Mouse (Mus musculus) cerebellum, adult (tissue): ENCODE measurements around the gene Krt82.

Experiments used
- ATAC-seq: cut with Nextera tagmentation; 2 replicates; pipeline ENCODE4 v1.9.2; 2017; ENCODE audit warnings: mild to moderate bottlenecking, moderate library complexity, mixed read lengths; ENCODE audit not compliant: insufficient number of reproducible peaks, low FRiP score, low TSS enrichment

The Krt82 gene

GRCm38 (mm10) chr15:101550567-101550966 lies at the start of gene Krt82:
TSS of gene Krt82 (minus strand) at chr15:101550667.
- no peak for ATAC-seq

- no peak for ATAC-seq
Observed at GRCm38 (mm10) chr15:101599123-101599522, 48.7 kb upstream of the Krt82 start.

GRCm38 (mm10) chr15:101588216-101588615 lies 37.7 kb upstream of the Krt82 start:
- ATAC-seq = no peak

GRCm38 (mm10) chr15:101584456-101584855 lies 34.0 kb upstream of the Krt82 start:
- no peak for ATAC-seq

GRCm38 (mm10) chr15:101583211-101583965 lies 32.9 kb upstream of the Krt82 start:
- ATAC-seq = no peak

- ATAC-seq = no peak
Observed at GRCm38 (mm10) chr15:101581701-101582100, 31.2 kb upstream of the Krt82 start.

GRCm38 (mm10) chr15:101575506-101575905 lies 25.0 kb upstream of the Krt82 start:
- ATAC-seq = no peak

GRCm38 (mm10) chr15:101573796-101574345 lies 23.4 kb upstream of the Krt82 start, which contains the start of gene Krt75:
TSS of gene Krt75 (minus strand) at chr15:101573904.
- no peak for ATAC-seq

- ATAC-seq = no peak
Observed at GRCm38 (mm10) chr15:101567780-101568179, 17.3 kb upstream of the Krt82 start.

GRCm38 (mm10) chr15:101562850-101563249 lies 12.4 kb upstream of the Krt82 start, which contains the start of gene Krt90:
TSS of gene Krt90 (minus strand) at chr15:101562950.
- ATAC-seq = no peak

- ATAC-seq = no peak
Observed at GRCm38 (mm10) chr15:101558034-101558646, 7.7 kb upstream of the Krt82 start.

GRCm38 (mm10) chr15:101553169-101553568 lies 2.7 kb upstream of the Krt82 start:
- ATAC-seq = no peak

- ATAC-seq = no peak
Observed at GRCm38 (mm10) chr15:101552188-101552587, 1.7 kb upstream of the Krt82 start.

- no peak for ATAC-seq
Observed at GRCm38 (mm10) chr15:101544478-101544877, 6.0 kb downstream of the Krt82 start.

GRCm38 (mm10) chr15:101542543-101542942 lies 7.9 kb downstream of the Krt82 start:
- ATAC-seq = no peak

GRCm38 (mm10) chr15:101538580-101538900 lies 11.9 kb downstream of the Krt82 start:
- no peak for ATAC-seq

GRCm38 (mm10) chr15:101537864-101538579 lies 12.4 kb downstream of the Krt82 start:
- ATAC-seq = no peak

GRCm38 (mm10) chr15:101536054-101536850 lies 14.2 kb downstream of the Krt82 start:
- no peak for ATAC-seq

GRCm38 (mm10) chr15:101532720-101533119 lies 17.7 kb downstream of the Krt82 start, which contains the start of gene Krt84:
TSS of gene Krt84 (minus strand) at chr15:101532820.
- ATAC-seq = no peak
